Mouse (Mus musculus) stomach, embryonic 15.5 days (tissue): ENCODE measurements around the gene Itprid2. TPM values are rescaled to one million over a fixed set of nuclear protein-coding genes. Genes with fewer than 3 reads are reported as not detected.
"Not testable (repeated sequence)": the region's sequence is repeated elsewhere in the genome, so short reads cannot be mapped to it uniquely, and the experiment has no call there.

Source experiments
- ATAC-seq: fragments of 200-750 bp; cut with Nextera tagmentation; 2 replicates; pipeline ENCODE4 v1.8.0; 2017; ENCODE audit warnings: low read depth, moderate number of reproducible peaks, moderate TSS enrichment; ENCODE audit not compliant: insufficient read depth, low FRiP score
- H3K27ac ChIP-seq: fragments of 300-500 bp; sonication (generic); 2 replicates; pipeline ENCODE4 v1.5.1; 2015; ENCODE audit warnings: mild to moderate bottlenecking, inconsistent platforms
- H3K27me3 ChIP-seq: fragments of 300-500 bp; sonication (generic); replicated peaks from 2 replicates; pipeline ENCODE4 v1.6.1; 2015; ENCODE audit warnings: inconsistent platforms
- H3K36me3 ChIP-seq: fragments of 300-500 bp; sonication (generic); 2 replicates; pipeline ENCODE4 v1.6.1; 2015; ENCODE audit warnings: inconsistent platforms
- H3K4me1 ChIP-seq: fragments of 300-500 bp; sonication (generic); 2 replicates; pipeline ENCODE4 v1.6.1; 2015; ENCODE audit warnings: inconsistent platforms
- H3K4me2 ChIP-seq: fragments of 300-500 bp; sonication (generic); 2 replicates; pipeline ENCODE4 v1.6.1; 2015; ENCODE audit warnings: mild to moderate bottlenecking, inconsistent platforms
- H3K4me3 ChIP-seq: fragments of 300-500 bp; sonication (generic); replicated peaks from 2 replicates; pipeline ENCODE4 v1.5.1; 2015; ENCODE audit warnings: inconsistent platforms
- H3K9ac ChIP-seq: fragments of 300-500 bp; sonication (generic); 2 replicates; pipeline ENCODE4 v1.6.1; 2015; ENCODE audit warnings: inconsistent platforms
- H3K9me3 ChIP-seq: fragments of 300-500 bp; sonication (generic); 2 replicates; pipeline ENCODE4 v1.6.1; 2016; ENCODE audit warnings: inconsistent platforms
- WGBS: fragments of 180-500 bp; shearing (Covaris S2); methylation state at CpG from one replicate; pipeline ENCODE4 v1.1.7; 2015; 5-methylcytosine and 5-hydroxymethylcytosine counted together
- polyA plus RNA-seq: library from polyadenylated mRNA; unstranded; fragments of >200 nt; fragmentation: Nextera tagmentation; extraction: Ambion mirVana; gene quantifications from 2 replicates; pipeline ENCODE4 v1.2.1, GENCODE M21; 2015

Gene Itprid2
- polyA plus RNA-seq: 20.8 and 21.5 TPM in 2 replicates

DNA sequence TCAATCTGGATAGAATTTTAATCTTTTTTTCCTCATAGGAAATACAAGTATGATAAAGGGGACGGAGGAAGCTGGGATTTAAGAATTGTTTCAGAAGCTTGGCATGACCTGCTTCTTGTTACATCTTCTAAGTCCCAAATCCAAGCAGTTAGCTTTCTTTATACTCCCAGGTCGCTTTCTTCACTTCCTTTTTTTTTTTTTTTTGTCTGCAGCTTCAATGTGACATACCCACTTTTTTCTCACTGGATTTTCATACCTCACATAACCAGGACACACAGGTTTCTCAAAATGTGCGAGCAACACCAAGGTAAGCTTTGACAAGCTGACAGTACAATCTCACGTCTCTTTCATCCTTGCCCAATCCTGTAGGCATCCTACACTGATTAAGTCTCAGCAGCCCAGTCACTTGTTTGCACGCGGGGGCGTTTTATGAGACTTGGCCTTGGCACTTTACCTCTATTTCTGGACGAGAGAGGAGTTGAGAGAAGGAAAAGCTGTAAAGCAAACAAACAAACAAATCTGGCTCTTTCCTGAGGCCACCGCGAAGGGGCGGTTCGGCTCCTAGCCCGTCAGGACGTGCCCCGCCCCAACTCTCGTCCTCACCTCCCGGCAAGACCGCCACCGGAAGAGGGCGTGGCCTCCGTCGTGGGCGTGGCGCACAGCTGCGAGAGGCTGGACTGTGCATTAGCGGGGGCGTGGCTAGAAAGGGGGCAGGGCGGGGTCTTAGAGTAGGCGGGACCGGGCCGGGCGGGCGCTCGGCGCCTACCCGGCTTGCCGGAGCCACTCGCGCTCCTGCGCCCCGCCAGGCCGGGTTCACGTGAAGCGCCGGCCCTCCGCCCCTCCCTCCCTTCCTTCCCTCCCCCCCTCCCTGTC is at the start of gene Itprid2:
TSS of gene Itprid2 (plus strand) at position 825 of the 873 bp plus-strand sequence.
- H3K4me3 ChIP-seq: peak within 1 kb of the TSS; percentile 71
- ATAC-seq: peak; percentile 99
- peak within 1 kb of the TSS; percentile 86 for H3K27ac ChIP-seq
- 3% methylated on average over 34 of the region's 46 CpGs for WGBS
- peak within 1 kb of the TSS; percentile 88 for H3K9ac ChIP-seq
- H3K27me3 ChIP-seq: no peaks in the 10 kb centered on the region
- H3K4me2 ChIP-seq: peak within 1 kb of the TSS; percentile 64
- H3K9me3 ChIP-seq: no peaks in the 10 kb centered on the region
- H3K4me1 ChIP-seq: 0 out of 2 replicates have a peak, but pooled peaks cover 9% of the 10 kb centered on the region
- H3K36me3 ChIP-seq: no peaks in the 10 kb centered on the region

DNA sequence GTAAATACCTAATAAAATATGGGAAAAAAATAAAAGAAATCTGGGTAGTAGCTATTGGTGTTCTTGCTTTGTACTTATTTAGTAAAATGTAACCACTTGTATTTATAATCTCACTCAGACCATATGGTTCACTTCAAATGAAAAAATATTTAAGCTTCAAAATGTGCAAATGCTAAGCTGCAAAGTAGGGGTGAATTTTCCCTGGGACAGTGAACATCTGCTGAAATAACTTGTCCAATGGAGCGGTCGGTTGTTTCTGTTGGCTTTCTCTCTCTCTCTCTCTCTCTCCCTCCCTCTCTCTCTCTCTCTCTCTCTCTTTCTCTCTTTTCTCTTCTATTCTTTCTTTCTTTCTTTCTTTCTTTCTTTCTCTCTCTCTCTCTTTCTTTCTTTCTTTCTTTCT is 39.0 kb upstream of the Itprid2 start:
- H3K4me1 ChIP-seq: peaks cover 3% of the 10 kb centered on the region; the same call in 1 of the 2 replicates
- no peaks in the 10 kb centered on the region for H3K36me3 ChIP-seq
- no peak overlapping the region for H3K4me2 ChIP-seq
- no peaks in the 10 kb centered on the region for H3K9me3 ChIP-seq
- no peak overlapping the region for H3K4me3 ChIP-seq
- no peak overlapping the region for H3K9ac ChIP-seq
- no peak overlapping the region for H3K27ac ChIP-seq
- H3K27me3 ChIP-seq: no peaks in the 10 kb centered on the region
- WGBS: 50% methylated on average over 2 of the region's 2 CpGs
- ATAC-seq: no peak

DNA sequence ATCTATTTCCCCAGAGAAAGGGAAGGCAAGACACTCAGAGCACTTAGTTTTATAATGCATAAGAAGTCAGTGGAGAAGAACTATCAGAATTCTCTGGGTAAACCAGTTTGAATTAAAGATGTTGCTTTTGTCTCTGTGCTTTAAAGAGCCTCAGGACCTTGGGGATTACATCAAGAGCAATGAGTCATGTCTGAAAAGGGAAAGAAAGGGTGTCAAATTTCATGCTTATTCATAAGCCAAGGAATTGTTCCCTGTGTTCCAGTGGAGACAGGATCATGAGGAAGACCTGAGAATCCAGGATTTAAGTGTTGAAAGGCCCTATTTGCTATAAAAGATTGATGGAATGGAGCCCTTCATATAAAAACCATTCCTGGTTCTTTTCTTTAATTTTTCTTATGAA is 38.1 kb upstream of the Itprid2 start:
- Histone ChIP-seq H3K9ac (no peak overlapping the region), H3K4me3 (no peak overlapping the region), H3K4me2 (no peak overlapping the region), H3K27me3 (no peaks in the 10 kb centered on the region), H3K27ac (peak overlapping the region; percentile 45; the same call in 1 of the 2 replicates), H3K36me3 (no peaks in the 10 kb centered on the region), H3K4me1 (peaks cover 8% of the 10 kb centered on the region; the same call in 1 of the 2 replicates), H3K9me3 (no peaks in the 10 kb centered on the region)
- no peak for ATAC-seq

DNA sequence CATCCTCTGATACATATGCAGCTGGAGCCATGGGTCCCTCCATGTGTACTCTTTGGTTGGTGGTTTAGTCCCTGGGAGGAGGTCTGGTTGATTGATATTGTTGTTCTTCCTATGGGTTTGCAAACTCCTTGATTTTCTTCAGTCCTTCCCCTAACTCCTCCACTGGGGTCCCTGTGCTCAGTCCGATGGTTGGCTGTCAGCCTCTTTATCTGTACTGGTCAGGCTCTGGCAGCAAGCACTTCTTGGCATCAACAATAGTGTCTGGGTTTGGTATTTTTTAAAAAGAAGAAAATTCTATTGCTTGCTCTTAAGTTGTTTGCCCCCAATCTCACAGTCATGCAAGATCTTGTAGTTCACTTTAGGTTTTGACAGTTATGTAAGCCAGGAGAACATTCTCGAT is 34.0 kb upstream of the Itprid2 start:
- H3K27me3 ChIP-seq, H3K9ac ChIP-seq, H3K36me3 ChIP-seq, H3K4me3 ChIP-seq, H3K9me3 ChIP-seq, H3K4me1 ChIP-seq, H3K4me2 ChIP-seq, ATAC-seq: not testable (repeated sequence)
- WGBS: 42% methylated on average over 2 of the region's 2 CpGs
- 0 out of 2 replicates have a peak overlapping the region, but pooled peaks have one; percentile 49 for H3K27ac ChIP-seq

DNA sequence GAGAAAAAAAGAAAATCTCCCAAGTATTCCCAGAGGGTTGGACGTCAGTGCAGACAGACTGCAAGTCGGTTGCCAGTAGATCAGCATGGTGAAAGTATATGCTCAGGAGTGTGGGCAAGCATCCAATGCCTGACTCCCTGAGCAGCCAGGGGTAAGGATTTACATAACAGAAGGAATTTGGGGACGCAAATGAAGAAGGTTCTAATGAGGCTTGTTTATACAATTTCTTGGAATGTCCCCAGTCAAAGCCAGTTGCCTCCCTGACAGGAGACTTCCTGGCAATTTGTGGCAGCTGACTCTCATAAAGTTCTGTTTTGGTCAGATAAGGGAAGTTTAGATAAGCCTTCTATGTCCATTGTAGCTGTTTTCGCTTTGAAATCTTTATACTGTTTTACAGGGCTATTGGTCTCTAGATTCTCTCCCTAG is 33.4 kb upstream of the Itprid2 start:
- Histone ChIP-seq H3K4me3 (no peak overlapping the region), H3K36me3 (no peaks in the 10 kb centered on the region), H3K9ac (no peak overlapping the region), H3K4me1 (peaks cover 9% of the 10 kb centered on the region; the same call in 1 of the 2 replicates), H3K4me2 (no peak overlapping the region), H3K27me3 (no peaks in the 10 kb centered on the region), H3K9me3 (no peaks in the 10 kb centered on the region), H3K27ac (peak overlapping the region; percentile 49; the same call in 1 of the 2 replicates)
- 27% methylated on average over 4 of the region's 4 CpGs for WGBS
- ATAC-seq: no peak

DNA sequence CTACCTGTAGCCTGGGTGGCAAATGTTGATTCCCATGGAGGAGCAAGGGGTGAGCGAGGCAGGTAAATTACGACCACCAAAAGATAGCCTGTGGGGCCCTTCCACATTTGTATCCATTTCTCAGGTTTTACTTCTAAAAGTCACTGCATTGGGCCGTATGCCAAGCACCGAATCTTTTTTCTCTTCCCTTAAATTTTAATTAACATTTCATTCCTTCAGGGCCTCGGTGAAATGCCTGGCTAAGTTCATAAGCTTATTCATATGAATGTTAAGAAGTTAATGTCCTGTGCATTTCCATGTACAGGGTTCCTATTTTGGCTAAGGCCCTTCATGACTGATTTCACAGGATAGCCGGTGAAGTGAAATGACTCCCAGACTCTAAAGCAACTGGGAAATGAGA is 32.8 kb upstream of the Itprid2 start:
- Histone ChIP-seq H3K36me3 (no peaks in the 10 kb centered on the region), H3K4me3 (no peak overlapping the region), H3K9ac (no peak overlapping the region), H3K9me3 (no peaks in the 10 kb centered on the region), H3K4me2 (no peak overlapping the region), H3K27ac (no peak overlapping the region), H3K4me1 (peaks cover 9% of the 10 kb centered on the region; the same call in 1 of the 2 replicates), H3K27me3 (no peaks in the 10 kb centered on the region)
- WGBS: 74% methylated on average over 6 of the region's 6 CpGs
- ATAC-seq: no peak

DNA sequence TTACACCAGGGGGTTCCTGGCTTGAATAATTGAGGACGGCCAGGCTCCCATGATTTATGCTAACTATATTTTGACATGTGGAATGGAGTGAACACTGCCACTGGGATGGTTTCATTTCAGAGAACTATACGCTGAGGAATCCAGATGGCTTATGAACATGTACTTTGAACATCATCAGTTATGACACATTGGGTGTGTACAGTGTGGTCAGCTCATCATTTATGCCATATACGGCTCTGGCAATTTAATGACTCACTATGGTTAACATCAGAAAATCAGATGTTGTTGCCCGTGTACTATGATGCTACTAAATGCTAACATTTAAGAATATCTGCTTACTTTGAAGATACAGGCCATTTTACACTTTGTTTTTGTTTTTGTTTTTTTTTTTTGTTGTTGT is 31.8 kb upstream of the Itprid2 start:
- Histone ChIP-seq H3K27me3 (no peaks in the 10 kb centered on the region), H3K4me1 (peaks cover 6% of the 10 kb centered on the region; the same call in 1 of the 2 replicates), H3K9ac (no peak overlapping the region), H3K4me3 (no peak overlapping the region), H3K36me3 (no peaks in the 10 kb centered on the region), H3K9me3 (no peaks in the 10 kb centered on the region), H3K27ac (no peak overlapping the region), H3K4me2 (no peak overlapping the region)
- 72% methylated on average over 4 of the region's 4 CpGs for WGBS
- ATAC-seq: no peak

DNA sequence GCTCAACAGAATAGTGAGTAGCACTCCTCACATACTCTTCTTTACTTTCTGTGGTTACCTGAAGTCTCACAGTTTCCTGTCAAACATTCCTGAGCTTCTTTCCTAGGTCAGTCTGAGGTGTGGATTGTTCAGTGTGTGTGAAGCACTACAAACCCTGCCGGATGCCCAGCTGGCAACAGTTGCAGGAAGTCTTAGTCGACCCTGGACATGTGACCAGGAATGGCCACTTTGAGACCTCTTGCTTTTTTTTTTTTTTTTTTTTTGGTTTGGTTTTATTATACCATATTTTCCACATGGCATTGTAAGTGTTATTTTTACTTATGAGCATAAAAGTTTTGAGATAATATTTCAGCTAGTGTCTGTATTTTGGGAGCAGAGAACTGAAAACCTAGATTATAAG is 29.1 kb upstream of the Itprid2 start:
- no peaks in the 10 kb centered on the region for H3K27me3 ChIP-seq
- no peaks in the 10 kb centered on the region for H3K9me3 ChIP-seq
- H3K4me2 ChIP-seq: no peak overlapping the region
- no peak overlapping the region for H3K4me3 ChIP-seq
- no peak overlapping the region for H3K27ac ChIP-seq
- no peak overlapping the region for H3K9ac ChIP-seq
- no peaks in the 10 kb centered on the region for H3K36me3 ChIP-seq
- 63% methylated on average over 2 of the region's 2 CpGs for WGBS
- ATAC-seq: no peak
- peaks cover 6% of the 10 kb centered on the region; the same call in 1 of the 2 replicates for H3K4me1 ChIP-seq

DNA sequence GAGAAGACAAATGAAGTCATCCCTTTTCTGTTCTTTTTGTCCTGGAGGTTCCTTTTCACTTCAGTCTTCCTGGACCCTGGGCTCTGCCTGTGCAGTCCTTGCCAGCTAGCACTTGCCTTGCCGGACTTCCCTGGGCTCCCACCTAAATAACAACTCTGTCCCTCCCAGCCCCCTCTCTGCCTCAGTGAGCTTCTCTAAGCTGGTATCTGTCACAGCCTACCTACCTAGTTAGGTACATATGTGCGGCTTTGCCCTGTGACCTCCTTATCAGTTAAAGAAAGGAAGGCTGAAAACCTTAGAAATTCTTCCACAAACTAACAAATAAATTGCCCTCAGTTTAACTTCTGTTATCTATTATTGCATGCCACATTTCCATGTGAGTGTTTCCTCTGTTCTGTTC is 28.0 kb upstream of the Itprid2 start:
- H3K4me3 ChIP-seq: no peak overlapping the region
- H3K36me3 ChIP-seq: no peaks in the 10 kb centered on the region
- H3K4me2 ChIP-seq: no peak overlapping the region
- H3K27ac ChIP-seq: no peak overlapping the region; the same call in 1 of the 2 replicates
- H3K27me3 ChIP-seq: no peaks in the 10 kb centered on the region
- 67% methylated on average over 2 of the region's 2 CpGs for WGBS
- no peak overlapping the region for H3K9ac ChIP-seq
- ATAC-seq: no peak
- peaks cover under 1% of the 10 kb centered on the region; the same call in 1 of the 2 replicates for H3K4me1 ChIP-seq
- H3K9me3 ChIP-seq: no peaks in the 10 kb centered on the region

DNA sequence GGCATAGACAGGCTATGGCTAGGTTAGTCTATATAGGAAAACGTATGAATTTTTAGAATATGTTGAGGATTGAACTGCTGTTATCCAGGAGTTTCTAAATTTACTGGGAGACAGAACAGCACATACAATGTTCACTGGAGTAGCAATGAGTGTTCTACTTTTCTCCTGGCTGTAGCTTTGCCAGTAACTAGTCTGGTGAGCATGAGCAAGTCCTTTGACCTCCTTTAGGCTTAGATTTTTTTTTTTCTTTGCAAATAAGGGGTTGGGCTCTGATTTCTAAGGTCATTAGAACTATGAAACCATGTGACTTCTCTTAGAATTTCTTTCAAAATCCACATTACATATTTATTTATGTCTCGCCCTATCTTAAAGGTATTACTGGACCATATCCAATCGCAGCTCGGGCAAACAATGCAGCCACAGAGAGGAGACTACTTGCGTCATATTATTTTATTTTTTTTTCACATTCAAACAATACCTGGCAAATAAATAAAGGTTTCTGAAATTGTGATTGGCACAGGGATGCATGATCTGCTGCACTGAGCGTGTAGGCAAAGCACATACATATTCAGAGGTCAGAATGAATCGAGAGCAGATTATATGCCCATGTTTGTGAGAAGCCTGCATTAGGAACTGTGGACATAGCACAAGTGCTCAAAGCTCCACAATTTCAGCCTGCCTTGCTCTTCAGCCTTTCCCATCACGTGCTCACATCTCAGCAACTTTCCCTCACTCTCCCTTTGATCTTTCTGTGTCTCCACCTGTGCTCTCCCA is 26.7 kb upstream of the Itprid2 start:
- Histone ChIP-seq H3K4me2 (no peak overlapping the region), H3K27me3 (no peaks in the 10 kb centered on the region), H3K4me1 (no peaks in the 10 kb centered on the region), H3K9me3 (no peaks in the 10 kb centered on the region), H3K36me3 (no peaks in the 10 kb centered on the region), H3K27ac (peak overlapping the region; percentile 44), H3K9ac (no peak overlapping the region), H3K4me3 (no peak overlapping the region)
- 63% methylated on average over 8 of the region's 8 CpGs for WGBS
- peak; percentile 45; the same call in 1 of the 2 replicates for ATAC-seq

DNA sequence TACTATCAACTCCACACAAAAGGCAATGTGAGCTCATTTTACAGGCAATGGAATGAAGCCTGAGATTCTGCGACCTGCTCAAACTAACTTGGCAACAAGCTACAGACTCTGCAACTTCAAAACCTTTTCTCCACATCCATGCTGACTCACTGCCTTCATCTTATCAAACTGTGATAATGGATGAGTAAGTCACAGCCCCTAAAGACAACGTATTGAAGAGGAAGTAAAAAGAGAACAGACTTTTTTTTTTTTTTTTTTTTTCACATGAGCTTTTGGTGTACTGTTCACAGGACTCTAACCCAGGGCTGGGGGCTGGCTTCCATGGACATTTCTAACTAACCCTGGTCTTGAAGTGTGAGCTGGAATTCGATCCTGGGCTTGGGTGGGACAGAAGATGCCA is 24.3 kb upstream of the Itprid2 start:
- 56% methylated on average over 3 of the region's 3 CpGs for WGBS
- Histone ChIP-seq H3K4me2 (no peak overlapping the region), H3K9me3 (no peaks in the 10 kb centered on the region), H3K27me3 (no peaks in the 10 kb centered on the region), H3K27ac (no peak overlapping the region), H3K9ac (no peak overlapping the region), H3K4me1 (no peaks in the 10 kb centered on the region), H3K4me3 (no peak overlapping the region), H3K36me3 (no peaks in the 10 kb centered on the region)
- ATAC-seq: no peak

DNA sequence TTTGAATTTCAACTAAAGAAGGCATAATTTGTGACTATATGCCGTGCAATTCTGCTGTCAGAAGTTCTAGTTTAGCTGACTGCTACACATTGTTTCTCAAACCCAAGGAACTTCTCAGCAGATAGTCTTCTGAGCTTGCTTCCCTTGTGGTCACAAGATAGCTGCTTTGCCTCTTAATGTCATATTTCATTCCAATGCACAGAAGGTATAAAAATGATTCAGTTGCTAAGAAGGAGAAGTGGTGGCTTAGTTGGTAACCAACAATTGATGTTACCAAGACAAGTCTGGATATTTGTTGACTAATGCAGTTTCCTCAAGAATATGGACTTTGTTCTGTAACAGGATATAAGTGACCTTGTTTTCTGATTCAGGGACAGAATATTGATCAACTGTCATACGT is 17.0 kb upstream of the Itprid2 start:
- peak overlapping the region; percentile 26; the same call in 1 of the 2 replicates for H3K27ac ChIP-seq
- no peak overlapping the region for H3K4me2 ChIP-seq
- H3K9me3 ChIP-seq: no peaks in the 10 kb centered on the region
- no peaks in the 10 kb centered on the region for H3K36me3 ChIP-seq
- H3K4me3 ChIP-seq: no peak overlapping the region
- no peak overlapping the region for H3K9ac ChIP-seq
- 63% methylated on average over 2 of the region's 2 CpGs for WGBS
- no peaks in the 10 kb centered on the region for H3K4me1 ChIP-seq
- H3K27me3 ChIP-seq: no peaks in the 10 kb centered on the region
- no peak for ATAC-seq
